ENCODE assay signal across 9 mouse cellular contexts in the genomic region with DNA sequence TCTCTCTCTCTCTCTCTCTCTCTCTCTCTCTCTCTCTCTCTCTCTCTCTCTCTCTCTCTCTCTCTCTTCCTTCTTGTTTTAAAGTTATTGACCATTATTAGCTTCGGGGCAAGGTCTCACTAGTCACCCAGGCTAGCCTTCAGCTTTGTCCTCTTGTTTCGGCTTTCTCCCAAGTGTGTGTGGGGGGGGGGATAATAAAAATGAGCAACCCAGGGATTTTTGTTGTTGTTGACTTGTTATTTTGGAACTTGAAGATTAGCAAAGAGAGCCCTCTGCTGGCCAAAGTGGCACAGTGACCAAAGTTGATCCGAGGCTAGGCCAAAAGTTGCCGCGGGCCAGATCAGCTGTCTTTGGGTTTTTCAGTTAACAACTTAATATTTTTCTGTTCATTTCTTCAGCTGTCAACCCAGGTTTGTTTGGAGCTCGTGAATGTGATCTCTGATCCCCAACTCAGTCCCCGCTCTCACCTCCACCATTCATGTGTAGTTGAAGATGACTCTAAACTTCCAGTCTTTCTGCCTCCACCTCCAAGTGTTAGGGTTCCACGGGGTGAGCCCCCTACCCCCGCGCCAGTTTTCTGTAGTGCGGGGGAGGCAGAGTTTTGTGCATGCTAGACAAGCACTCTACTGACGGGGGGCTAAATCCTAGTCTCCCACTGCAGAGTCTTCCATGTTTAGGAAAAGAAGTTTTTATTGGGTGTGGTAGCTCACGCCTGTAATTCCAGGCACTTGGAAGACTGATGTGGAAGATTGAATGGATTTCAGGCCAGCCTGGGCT. TPM values are rescaled to one million over a fixed set of nuclear protein-coding genes. Genes with fewer than 3 reads are reported as not detected.
DNase-seq lines count a peak whose midpoint lies in the region; TF ChIP-seq lines count a peak whose summit lies in the region.
"Had no signal": no experiment of that assay in that cellular context is flagged by ENCODE, and none has a peak within 500 bp of the region (broad histone marks: within the 10 kb centered on the region; RNA-seq: fewer than 3 reads in every experiment).

No protein-coding gene starts in this region.

- no peak overlapping the region for H3K27ac ChIP-seq in embryonic facial prominence, embryonic 10.5 days (replicated peaks)
- no peak overlapping the region for H3K27ac ChIP-seq in spleen, adult 2 months (ENCODE audit: insufficient read depth, low read length)
- H3K27ac ChIP-seq: midbrain, embryonic 12.5 days had no signal

- no peaks in the 10 kb centered on the region for H3K27me3 ChIP-seq in embryonic facial prominence, embryonic 10.5 days (replicated peaks; ENCODE audit: low read depth, poor library complexity, severe bottlenecking)
- H3K27me3 ChIP-seq in spleen, adult 2 months (ENCODE audit: control insufficient read depth, insufficient read depth, low read length): no peaks in the 10 kb centered on the region
- H3K27me3 ChIP-seq: midbrain, embryonic 12.5 days had no signal

- peak; percentile 62 to 70 for DNase-seq in adrenal gland, adult 18-20 months (ENCODE audit: low spot score in 2 of 2)
- no peak for DNase-seq in adrenal gland, adult 8-10 months
- DNase-seq in adrenal gland, postnatal 14 days: peak; percentile 77
- peak; percentile 63 for DNase-seq in embryonic facial prominence, embryonic 10.5 days (ENCODE audit: low spot score)
- peak; percentile 74 to 83 for DNase-seq in heart, postnatal 10 days
- peak; percentile 64 to 73 for DNase-seq in layer of hippocampus, postnatal 14 days (ENCODE audit: low spot score in 2 of 2)
- peak; percentile 57 for DNase-seq in mesoderm, embryonic 11.5 days (ENCODE audit: low read depth, low spot score)
- DNase-seq in spleen, adult 2 months (ENCODE audit: low read depth in 1 of 2, low spot score in 2 of 2): peak; percentile 61 to 62

- no peak overlapping the region for H3K4me3 ChIP-seq in embryonic facial prominence, embryonic 10.5 days
- no peak overlapping the region; the same call in 1 of the 2 replicates for H3K4me3 ChIP-seq in spleen, adult 2 months (ENCODE audit: extremely low read depth, insufficient read depth, insufficient read length)
- H3K4me3 ChIP-seq: midbrain, embryonic 12.5 days had no signal

- peak; percentile 72; the same call in 1 of the 2 replicates for TF ChIP-seq CTCF in spleen, adult 2 months (IDR thresholded peaks at IDR 0.05; ENCODE audit: extremely low read depth, insufficient read depth, insufficient read length, insufficient replicate concordance)

- TF ChIP-seq POLR2A in spleen, adult 2 months (IDR thresholded peaks at IDR 0.05; ENCODE audit: low read depth, low read length): no peak

- H3K9me3 ChIP-seq in embryonic facial prominence, embryonic 10.5 days: no peaks in the 10 kb centered on the region
- H3K9me3 ChIP-seq: midbrain, embryonic 12.5 days had no signal

- no peaks in the 10 kb centered on the region; the same call in 1 of the 2 replicates for H3K4me1 ChIP-seq in embryonic facial prominence, embryonic 10.5 days
- H3K4me1 ChIP-seq in spleen, adult 2 months (ENCODE audit: control insufficient read depth, insufficient read depth, insufficient read length): no peaks in the 10 kb centered on the region
- H3K4me1 ChIP-seq: midbrain, embryonic 12.5 days had no signal

- WGBS in embryonic facial prominence, embryonic 10.5 days: 47% methylated on average over 13 of the region's 13 CpGs
- 59% methylated on average over 13 of the region's 13 CpGs for WGBS in spleen, adult 2 months

- intact Hi-C loops in heart, postnatal 10 days (cut with DNase I): loop anchor here (2.0 to 10.0 kb wide), 5 partner anchors 27 to 523 kb away; a partner anchor contains a TSS

- H3K36me3 ChIP-seq in embryonic facial prominence, embryonic 10.5 days (replicated peaks): peaks cover 20% of the 10 kb centered on the region
- H3K36me3 ChIP-seq in spleen, adult 2 months (ENCODE audit: control insufficient read depth, insufficient read depth, low read length): no peaks in the 10 kb centered on the region

RNA-seq across cellular contexts. Expression of a gene that starts 27.3 kb away (rescaled TPM):
- 10 to 100 TPM; 30.6 to 33.0 TPM for total RNA-seq in adrenal gland, adult 18-20 months (2021)
- 10 to 100 TPM; 32.9 to 44.0 (median 37.1) TPM for total RNA-seq in adrenal gland, adult 8-10 months (2022)
- 42.8 and 48.0 TPM in 2 replicates for total RNA-seq in adrenal gland, postnatal 14 days (2021)
- 15.3 and 16.7 TPM in 2 replicates for polyA plus RNA-seq in embryonic facial prominence, embryonic 10.5 days (2016; fragmentation: Nextera tagmentation; extraction: Ambion mirVana)
- 10 to 100 TPM; 45.1 to 53.5 TPM for total RNA-seq in heart, postnatal 10 days (2021)
- 10 to 100 TPM; 55.5 to 57.1 TPM for total RNA-seq in layer of hippocampus, postnatal 14 days (2021)
- 30.3 and 35.3 TPM in 2 replicates for polyA plus RNA-seq in spleen, adult 2 months (2012; rRNA removed)

RNA-seq across cellular contexts. Expression of a gene that starts 34.0 kb away (rescaled TPM):
- total RNA-seq in adrenal gland, adult 18-20 months (2021): 10 to 100 TPM in 1 of 2 experiments, 1 to 10 TPM in 1; 3.8 to 12.2 TPM
- total RNA-seq in adrenal gland, adult 8-10 months (2022): 1 to 10 TPM; 1.8 to 8.8 (median 2.2) TPM
- total RNA-seq in adrenal gland, postnatal 14 days (2021): 12.0 and 18.0 TPM in 2 replicates
- polyA plus RNA-seq in embryonic facial prominence, embryonic 10.5 days (2016; fragmentation: Nextera tagmentation; extraction: Ambion mirVana): 2.6 and 2.7 TPM in 2 replicates
- 10 to 100 TPM; 15.9 to 24.3 TPM for total RNA-seq in heart, postnatal 10 days (2021)
- 1 to 10 TPM; 3.5 to 4.4 TPM for total RNA-seq in layer of hippocampus, postnatal 14 days (2021)
- 1.1 TPM in 2 replicates for polyA plus RNA-seq in spleen, adult 2 months (2012; rRNA removed)

RNA-seq across cellular contexts. Expression of a gene that starts 49.1 kb away (rescaled TPM):
- 1 to 10 TPM; 5.3 to 6.5 TPM for total RNA-seq in adrenal gland, adult 18-20 months (2021)
- 1 to 10 TPM; 7.1 to 9.8 (median 7.9) TPM for total RNA-seq in adrenal gland, adult 8-10 months (2022)
- total RNA-seq in adrenal gland, postnatal 14 days (2021): 10.0 and 11.8 TPM in 2 replicates
- 14.5 and 16.1 TPM in 2 replicates for polyA plus RNA-seq in embryonic facial prominence, embryonic 10.5 days (2016; fragmentation: Nextera tagmentation; extraction: Ambion mirVana)
- total RNA-seq in heart, postnatal 10 days (2021): 1 to 10 TPM; 4.3 to 4.8 TPM
- 10 to 100 TPM; 24.1 to 24.7 TPM for total RNA-seq in layer of hippocampus, postnatal 14 days (2021)
- 6.4 and 7.0 TPM in 2 replicates for polyA plus RNA-seq in spleen, adult 2 months (2012; rRNA removed)
